ENCODE assay signal across 8 mouse cellular contexts in genomic region chr17:28279780-28280422, GRCm38 (mm10). TPM values are rescaled to one million over a fixed set of nuclear protein-coding genes. Genes with fewer than 3 reads are reported as not detected.
A peak's percentile ranks its signal among the peaks of the same experiment; 100 is the strongest.
DNase-seq lines count a peak whose midpoint lies in the region; ATAC-seq and TF ChIP-seq lines count a peak whose summit lies in the region.

No protein-coding gene starts in this region.

- no peaks in the 10 kb centered on the region for H3K9me3 ChIP-seq in hindbrain, embryonic 12.5 days (replicated peaks)
- H3K9me3 ChIP-seq in hindbrain, embryonic 11.5 days (ENCODE audit: control insufficient read depth, low read length) = no peaks in the 10 kb centered on the region
- H3K9me3 ChIP-seq in heart, embryonic 15.5 days (replicated peaks) = no peaks in the 10 kb centered on the region
- H3K9me3 ChIP-seq in limb, embryonic 14.5 days (ENCODE audit: control insufficient read depth, low read length) = no peaks in the 10 kb centered on the region

- no peak overlapping the region for H3K9ac ChIP-seq in hindbrain, embryonic 12.5 days
- H3K9ac ChIP-seq in hindbrain, embryonic 11.5 days (ENCODE audit: low read depth, low read length) = no peak overlapping the region
- 0 out of 2 replicates have a peak overlapping the region, but pooled peaks have one; percentile 8 for H3K9ac ChIP-seq in heart, embryonic 15.5 days
- 0 out of 2 replicates have a peak overlapping the region, but pooled peaks have one; percentile 31 for H3K9ac ChIP-seq in limb, embryonic 14.5 days (ENCODE audit: low read depth, low read length, severe bottlenecking)

- peaks cover 40% of the 10 kb centered on the region for H3K4me1 ChIP-seq in hindbrain, embryonic 12.5 days
- H3K4me1 ChIP-seq in hindbrain, embryonic 11.5 days (replicated peaks; ENCODE audit: control insufficient read depth, insufficient read depth, low read length) = peaks cover 7% of the 10 kb centered on the region
- peaks cover 26% of the 10 kb centered on the region for H3K4me1 ChIP-seq in heart, embryonic 15.5 days (replicated peaks)
- H3K4me1 ChIP-seq in limb, embryonic 14.5 days (ENCODE audit: control insufficient read depth, insufficient read depth, low read length) = peaks cover 30% of the 10 kb centered on the region

- 0 out of 2 replicates have a peak, but pooled peaks have one; percentile 19 for ATAC-seq in hindbrain, embryonic 12.5 days (ENCODE audit: low FRiP score)
- ATAC-seq in hindbrain, embryonic 11.5 days (ENCODE audit: low FRiP score) = no peak
- peak; percentile 61 for ATAC-seq in heart, embryonic 15.5 days (replicated peaks; ENCODE audit: insufficient number of reproducible peaks, insufficient read depth, low FRiP score, low read depth)
- no peak for ATAC-seq in limb, embryonic 14.5 days (ENCODE audit: low FRiP score, low read depth)

- WGBS in hindbrain, embryonic 12.5 days = 71% methylated on average over 15 of the region's 15 CpGs
- 74% methylated on average over 15 of the region's 15 CpGs for WGBS in hindbrain, embryonic 11.5 days
- 46% methylated on average over 15 of the region's 15 CpGs for WGBS in heart, embryonic 15.5 days
- WGBS in limb, embryonic 14.5 days = 63% methylated on average over 15 of the region's 15 CpGs

- no peak overlapping the region for H3K4me2 ChIP-seq in hindbrain, embryonic 12.5 days (replicated peaks)
- H3K4me2 ChIP-seq in hindbrain, embryonic 11.5 days (replicated peaks; ENCODE audit: low read depth, low read length) = no peak overlapping the region
- peak overlapping the region; percentile 19; the same call in 1 of the 2 replicates for H3K4me2 ChIP-seq in heart, embryonic 15.5 days
- no peak overlapping the region for H3K4me2 ChIP-seq in limb, embryonic 14.5 days (replicated peaks; ENCODE audit: low read depth, low read length, severe bottlenecking)

- no peaks in the 10 kb centered on the region for H3K36me3 ChIP-seq in hindbrain, embryonic 12.5 days
- H3K36me3 ChIP-seq in hindbrain, embryonic 11.5 days (ENCODE audit: control insufficient read depth, insufficient read depth, low read length) = no peaks in the 10 kb centered on the region
- H3K36me3 ChIP-seq in heart, embryonic 15.5 days = no peaks in the 10 kb centered on the region
- H3K36me3 ChIP-seq in limb, embryonic 14.5 days (ENCODE audit: control insufficient read depth, insufficient read depth, low read length) = no peaks in the 10 kb centered on the region

- H3K27ac ChIP-seq in hindbrain, embryonic 12.5 days = no peak overlapping the region
- no peak overlapping the region for H3K27ac ChIP-seq in hindbrain, embryonic 11.5 days (ENCODE audit: low read depth, low read length)
- H3K27ac ChIP-seq in heart, embryonic 15.5 days = peak overlapping the region; percentile 47; the same call in 1 of the 2 replicates
- peak overlapping the region; percentile 70; the same call in 1 of the 2 replicates for H3K27ac ChIP-seq in limb, embryonic 14.5 days (replicated peaks; ENCODE audit: low read depth, low read length)

- TF ChIP-seq POLR2A in limb, embryonic 14.5 days (IDR thresholded peaks at IDR 0.05; ENCODE audit: borderline replicate concordance, extremely low read depth, insufficient read depth, insufficient read length) = no peak

- H3K4me3 ChIP-seq in hindbrain, embryonic 12.5 days = no peak overlapping the region
- H3K4me3 ChIP-seq in hindbrain, embryonic 11.5 days (ENCODE audit: low read depth, low read length) = no peak overlapping the region
- H3K4me3 ChIP-seq in heart, embryonic 15.5 days = no peak overlapping the region
- no peak overlapping the region for H3K4me3 ChIP-seq in limb, embryonic 14.5 days (replicated peaks; ENCODE audit: low read length)

- no peak for DNase-seq in hindbrain, embryonic 11.5 days (ENCODE audit: low spot score)
- peak; percentile 90 for DNase-seq in adrenal gland, adult 8-10 months
- no peak for DNase-seq in limb, embryonic 14.5 days (ENCODE audit: low spot score)
- DNase-seq in urinary bladder, adult 18-20 months (ENCODE audit: low spot score in 2 of 2) = no peak
- no peak for DNase-seq in cerebellum, adult 9-11 months
- DNase-seq in testis, postnatal 10 days (ENCODE audit: low spot score) = no peak

- H3K27me3 ChIP-seq in hindbrain, embryonic 12.5 days = no peaks in the 10 kb centered on the region
- H3K27me3 ChIP-seq in hindbrain, embryonic 11.5 days (ENCODE audit: control insufficient read depth, insufficient read depth, low read length) = no peaks in the 10 kb centered on the region
- no peaks in the 10 kb centered on the region for H3K27me3 ChIP-seq in heart, embryonic 15.5 days
- H3K27me3 ChIP-seq in limb, embryonic 14.5 days (ENCODE audit: control insufficient read depth, insufficient read depth, low read length) = no peaks in the 10 kb centered on the region

RNA-seq across cellular contexts. Expression of gene Fance, which starts 33.4 kb away (rescaled TPM):
- 24.7 and 28.3 TPM in 2 replicates for polyA plus RNA-seq in hindbrain, embryonic 12.5 days (2016; fragmentation: Nextera tagmentation; extraction: Ambion mirVana)
- polyA plus RNA-seq in hindbrain, embryonic 11.5 days (2014; fragmentation: Nextera tagmentation; extraction: Ambion mirVana) = 18.7 and 22.5 TPM in 2 replicates
- total RNA-seq in adrenal gland, adult 8-10 months (2022) = 10 to 100 TPM; 24.9 to 45.2 (median 36.2) TPM
- 18.8 and 25.3 TPM in 2 replicates for polyA plus RNA-seq in heart, embryonic 15.5 days (2015; fragmentation: Nextera tagmentation; extraction: Ambion mirVana)
- polyA plus RNA-seq in limb, embryonic 14.5 days (2012; rRNA removed) = 28.3 and 32.4 TPM in 2 replicates
- polyA plus RNA-seq in limb, embryonic 14.5 days (2014; fragmentation: Nextera tagmentation; extraction: Ambion mirVana) = 30.8 and 36.1 TPM in 2 replicates

RNA-seq across cellular contexts. Expression of gene Ppard, which starts 47.4 kb away (rescaled TPM):
- 1.7 and 2.4 TPM in 2 replicates for polyA plus RNA-seq in hindbrain, embryonic 12.5 days (2016; fragmentation: Nextera tagmentation; extraction: Ambion mirVana)
- 1.7 and 3.5 TPM in 2 replicates for polyA plus RNA-seq in hindbrain, embryonic 11.5 days (2014; fragmentation: Nextera tagmentation; extraction: Ambion mirVana)
- total RNA-seq in adrenal gland, adult 8-10 months (2022) = 10 to 100 TPM; 38.8 to 50.6 (median 45.4) TPM
- 1.1 and 1.4 TPM in 2 replicates for polyA plus RNA-seq in heart, embryonic 15.5 days (2015; fragmentation: Nextera tagmentation; extraction: Ambion mirVana)
- polyA plus RNA-seq in limb, embryonic 14.5 days (2012; rRNA removed) = 29.2 and 37.9 TPM in 2 replicates
- 3.7 and 4.2 TPM in 2 replicates for polyA plus RNA-seq in limb, embryonic 14.5 days (2014; fragmentation: Nextera tagmentation; extraction: Ambion mirVana)

RNA-seq across cellular contexts. Expression of gene Rpl10a, which starts 48.4 kb away (rescaled TPM):
- polyA plus RNA-seq in hindbrain, embryonic 12.5 days (2016; fragmentation: Nextera tagmentation; extraction: Ambion mirVana) = 287 and 354 TPM in 2 replicates
- 445 and 475 TPM in 2 replicates for polyA plus RNA-seq in hindbrain, embryonic 11.5 days (2014; fragmentation: Nextera tagmentation; extraction: Ambion mirVana)
- 100 to 1,000 TPM; 742 to 804 (median 775) TPM for total RNA-seq in adrenal gland, adult 8-10 months (2022)
- polyA plus RNA-seq in heart, embryonic 15.5 days (2015; fragmentation: Nextera tagmentation; extraction: Ambion mirVana) = 305 and 312 TPM in 2 replicates
- polyA plus RNA-seq in limb, embryonic 14.5 days (2012; rRNA removed) = 3,249 and 4,469 TPM in 2 replicates
- polyA plus RNA-seq in limb, embryonic 14.5 days (2014; fragmentation: Nextera tagmentation; extraction: Ambion mirVana) = 810 and 905 TPM in 2 replicates

Comparison
In these comparisons a context has a peak if more than half of its experiments do, and no peak if none do; other contexts are left out.
1. ATAC-seq: peak in hindbrain, embryonic 12.5 days (single experiment) and heart, embryonic 15.5 days (single experiment); none in hindbrain, embryonic 11.5 days (single experiment) and limb, embryonic 14.5 days (single experiment).
2. H3K27ac ChIP-seq: peak in heart, embryonic 15.5 days (single experiment) and limb, embryonic 14.5 days (single experiment); none in hindbrain, embryonic 12.5 days (single experiment) and hindbrain, embryonic 11.5 days (single experiment).
3. H3K9ac ChIP-seq: peak in heart, embryonic 15.5 days (single experiment) and limb, embryonic 14.5 days (single experiment); none in hindbrain, embryonic 12.5 days (single experiment) and hindbrain, embryonic 11.5 days (single experiment).